Mouse (Mus musculus) liver, embryonic 13.5 days (tissue): ENCODE measurements around the gene Shisa9. TPM values are rescaled to one million over a fixed set of nuclear protein-coding genes. Genes with fewer than 3 reads are reported as not detected.

ENCODE experiments used
- ATAC-seq: fragments of 200-750 bp; cut with Nextera tagmentation; 2 replicates; pipeline ENCODE4 v1.8.0; 2017; ENCODE audit warnings: low read depth, mild to moderate bottlenecking, moderate number of reproducible peaks, moderate library complexity
- DNase-seq: peaks from one replicate; pipeline ENCODE4 v3.0.0; 2022
- H3K27ac ChIP-seq: fragments of 300-500 bp; sonication (generic); 2 replicates; pipeline ENCODE4 v1.5.1; 2015; ENCODE audit warnings: moderate library complexity, mild to moderate bottlenecking, inconsistent platforms
- H3K27me3 ChIP-seq: fragments of 300-500 bp; sonication (generic); 2 replicates; pipeline ENCODE4 v1.6.1; 2015; ENCODE audit warnings: mild to moderate bottlenecking, inconsistent platforms
- H3K36me3 ChIP-seq: fragments of 300-500 bp; sonication (generic); 2 replicates; pipeline ENCODE4 v1.6.1; 2015; ENCODE audit warnings: mild to moderate bottlenecking, inconsistent platforms
- H3K4me1 ChIP-seq: fragments of 300-500 bp; sonication (generic); replicated peaks from 2 replicates; pipeline ENCODE4 v1.6.1; 2015; ENCODE audit warnings: inconsistent platforms
- H3K4me2 ChIP-seq: fragments of 300-500 bp; sonication (generic); 2 replicates; pipeline ENCODE4 v1.6.1; 2015; ENCODE audit warnings: inconsistent platforms, mild to moderate bottlenecking, moderate library complexity
- H3K4me3 ChIP-seq: fragments of 300-500 bp; sonication (generic); replicated peaks from 2 replicates; pipeline ENCODE4 v1.5.1; 2015; ENCODE audit warnings: mild to moderate bottlenecking, inconsistent platforms
- H3K9ac ChIP-seq: fragments of 300-500 bp; sonication (generic); 2 replicates; pipeline ENCODE4 v1.6.1; 2015; ENCODE audit warnings: mild to moderate bottlenecking, inconsistent platforms
- H3K9me3 ChIP-seq: fragments of 300-500 bp; sonication (generic); replicated peaks from 2 replicates; pipeline ENCODE4 v1.6.1; 2016; ENCODE audit warnings: inconsistent platforms
- WGBS: fragments of 180-500 bp; shearing (Covaris S2); methylation state at CpG from one replicate; pipeline ENCODE4 v1.1.7; 2015; ENCODE audit not compliant: insufficient replicate concordance; 5-methylcytosine and 5-hydroxymethylcytosine counted together
- polyA plus RNA-seq: library from polyadenylated mRNA; unstranded; fragments of >200 nt; fragmentation: Nextera tagmentation; extraction: Ambion mirVana; gene quantifications from 2 replicates; pipeline ENCODE4 v1.2.1, GENCODE M21; 2015

Gene Shisa9
- polyA plus RNA-seq, 1 experiment from 2014 or later, result 0.25 TPM

DNA sequence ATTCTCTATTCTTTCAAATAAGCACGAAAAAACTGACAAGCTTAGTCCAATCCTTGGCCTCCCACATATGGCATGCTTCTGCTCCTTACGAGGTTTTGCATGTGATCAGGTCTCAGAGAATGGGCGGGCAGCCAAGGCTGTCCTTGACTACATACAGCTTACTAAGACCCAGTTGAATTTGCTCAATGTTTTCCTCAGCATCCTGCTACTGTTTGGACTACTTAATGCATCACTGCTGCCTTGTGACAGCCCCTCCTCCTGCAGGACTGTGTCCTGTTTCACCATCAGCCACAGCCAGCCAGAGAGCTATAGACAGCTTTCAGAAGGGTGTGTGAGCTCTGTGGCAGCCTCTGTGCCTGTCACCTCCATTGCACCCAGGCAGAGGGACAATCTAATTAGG, 92.4 kb downstream of the Shisa9 start:
- WGBS, result 51% methylated on average over 3 of the region's 3 CpGs
- no peaks in the 10 kb centered on the region for H3K4me1 ChIP-seq
- no peak overlapping the region for H3K4me3 ChIP-seq
- H3K27ac ChIP-seq, result no peak overlapping the region
- H3K27me3 ChIP-seq, result no peaks in the 10 kb centered on the region
- H3K36me3 ChIP-seq, result no peaks in the 10 kb centered on the region
- no peak overlapping the region for H3K9ac ChIP-seq
- H3K9me3 ChIP-seq, result no peaks in the 10 kb centered on the region
- no peak overlapping the region for H3K4me2 ChIP-seq
- DNase-seq, result no peak
- no peak for ATAC-seq

GRCm38 (mm10) chr16:12076700-12077099, 92.8 kb downstream of the Shisa9 start:
- ATAC-seq, result no peak
- Histone ChIP-seq H3K9me3 (no peaks in the 10 kb centered on the region), H3K9ac (no peak overlapping the region), H3K27me3 (no peaks in the 10 kb centered on the region), H3K27ac (no peak overlapping the region), H3K4me1 (no peaks in the 10 kb centered on the region), H3K4me3 (no peak overlapping the region), H3K4me2 (no peak overlapping the region), H3K36me3 (no peaks in the 10 kb centered on the region)
- 43% methylated on average over 2 of the region's 2 CpGs for WGBS
- no peak for DNase-seq

- Histone ChIP-seq H3K9me3 (no peaks in the 10 kb centered on the region), H3K4me1 (peaks cover 7% of the 10 kb centered on the region; the same call in 1 of the 2 replicates), H3K4me3 (no peak overlapping the region), H3K27me3 (no peaks in the 10 kb centered on the region), H3K36me3 (no peaks in the 10 kb centered on the region), H3K9ac (no peak overlapping the region), H3K4me2 (no peak overlapping the region), H3K27ac (no peak overlapping the region)
- DNase-seq, result peak; percentile 6
- no peak for ATAC-seq
- WGBS, result 50% methylated on average over 2 of the region's 2 CpGs
These were observed 99.2 kb downstream of the Shisa9 start for GRCm38 (mm10) chr16:12083082-12083481.

GRCm38 (mm10) chr16:12090604-12091235, 106.8 kb downstream of the Shisa9 start:
- Histone ChIP-seq H3K4me1 (no peaks in the 10 kb centered on the region), H3K27me3 (no peaks in the 10 kb centered on the region), H3K4me3 (no peak overlapping the region), H3K27ac (no peak overlapping the region), H3K9ac (no peak overlapping the region), H3K9me3 (no peaks in the 10 kb centered on the region), H3K36me3 (no peaks in the 10 kb centered on the region), H3K4me2 (no peak overlapping the region)
- ATAC-seq, result no peak
- DNase-seq, result no peak
- 37% methylated on average over 5 of the region's 5 CpGs for WGBS

DNA sequence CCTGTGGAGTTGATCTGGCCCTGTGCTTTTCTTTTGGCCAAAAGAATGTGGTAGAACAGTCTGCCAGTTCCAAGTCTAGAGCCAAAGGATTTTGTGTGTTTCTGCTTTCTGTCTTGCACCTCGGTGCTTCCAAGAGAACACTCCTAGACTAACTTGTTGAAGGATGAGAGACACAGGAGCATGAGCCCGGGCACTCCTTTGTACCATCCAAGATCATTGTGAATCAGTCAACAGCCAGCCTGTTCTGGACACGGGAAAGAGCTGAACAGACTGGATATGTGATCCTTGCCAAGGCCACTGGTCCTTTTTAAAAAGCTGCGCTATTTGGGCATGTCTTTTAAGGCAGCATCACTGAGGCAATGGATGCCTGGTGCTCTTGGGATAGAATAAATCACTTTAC, 109.3 kb downstream of the Shisa9 start:
- no peak for DNase-seq
- H3K36me3 ChIP-seq, result no peaks in the 10 kb centered on the region
- H3K4me2 ChIP-seq, result no peak overlapping the region
- H3K9me3 ChIP-seq, result no peaks in the 10 kb centered on the region
- no peak for ATAC-seq
- no peaks in the 10 kb centered on the region for H3K27me3 ChIP-seq
- no peak overlapping the region for H3K27ac ChIP-seq
- H3K9ac ChIP-seq, result no peak overlapping the region
- WGBS, result 67% methylated on average over 4 of the region's 4 CpGs
- no peak overlapping the region for H3K4me3 ChIP-seq
- no peaks in the 10 kb centered on the region for H3K4me1 ChIP-seq

DNA sequence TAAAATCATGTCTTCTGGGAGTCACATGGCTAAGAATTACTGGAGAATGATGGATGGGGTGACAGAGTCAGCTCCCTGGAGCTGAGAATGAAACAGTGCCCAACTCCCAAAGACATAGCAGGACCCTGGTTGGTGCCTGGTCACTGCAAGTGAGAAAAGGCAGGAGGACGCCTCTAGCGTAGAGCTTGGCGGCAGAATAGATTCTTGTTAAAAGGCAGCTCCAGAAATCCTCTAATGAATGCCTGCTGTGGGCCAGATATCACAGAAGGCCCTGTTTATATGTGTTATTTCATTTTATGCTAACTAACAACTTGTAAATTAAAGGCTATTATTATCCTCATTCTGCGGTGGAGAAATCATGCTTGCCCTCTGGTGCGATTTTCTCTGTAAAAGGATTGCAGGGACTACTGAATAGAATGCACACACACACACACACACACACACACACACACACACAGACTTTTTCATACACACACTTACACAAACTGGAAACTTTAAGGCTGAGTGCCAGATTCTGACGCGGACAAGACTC, 110.9 kb downstream of the Shisa9 start:
- no peak for ATAC-seq
- 79% methylated on average over 7 of the region's 7 CpGs for WGBS

DNA sequence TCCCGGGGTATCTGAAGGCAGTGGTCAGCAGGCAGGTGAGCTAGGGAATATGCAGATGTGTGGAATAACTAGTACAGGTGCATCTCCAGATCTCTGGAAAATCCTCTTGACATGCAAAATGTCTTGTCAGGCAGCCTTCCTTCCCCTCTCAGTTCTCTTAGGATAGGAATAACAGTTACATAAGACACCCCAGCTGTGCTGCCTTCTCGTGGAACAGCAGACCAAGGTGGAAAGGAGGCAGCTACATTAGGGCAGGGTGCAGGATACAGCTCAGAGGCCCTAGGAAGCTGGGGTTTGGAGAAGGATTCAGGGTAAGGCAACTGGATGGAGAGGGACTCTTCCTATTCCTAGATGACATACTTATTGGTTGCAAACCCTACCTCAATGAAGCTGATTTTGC, 111.5 kb downstream of the Shisa9 start:
- 39% methylated on average over 2 of the region's 2 CpGs for WGBS
- Histone ChIP-seq H3K27me3 (no peaks in the 10 kb centered on the region), H3K4me1 (no peaks in the 10 kb centered on the region), H3K4me3 (no peak overlapping the region), H3K36me3 (no peaks in the 10 kb centered on the region), H3K9me3 (no peaks in the 10 kb centered on the region), H3K4me2 (no peak overlapping the region), H3K27ac (no peak overlapping the region), H3K9ac (no peak overlapping the region)
- ATAC-seq (no peak), DNase-seq (no peak)

More for the DNA sequence above, 110.9 kb downstream of the Shisa9 start:
- no peak for DNase-seq
- H3K9ac ChIP-seq, result no peak overlapping the region
- H3K9me3 ChIP-seq, result no peaks in the 10 kb centered on the region
- no peak overlapping the region for H3K4me2 ChIP-seq
- no peaks in the 10 kb centered on the region for H3K36me3 ChIP-seq
- H3K4me3 ChIP-seq, result no peak overlapping the region
- H3K4me1 ChIP-seq, result no peaks in the 10 kb centered on the region
- H3K27me3 ChIP-seq, result no peaks in the 10 kb centered on the region
- H3K27ac ChIP-seq, result no peak overlapping the region

GRCm38 (mm10) chr16:12108436-12108835, 124.5 kb downstream of the Shisa9 start:
- 74% methylated on average over 4 of the region's 4 CpGs for WGBS
- Histone ChIP-seq H3K36me3 (no peaks in the 10 kb centered on the region), H3K27ac (no peak overlapping the region), H3K4me1 (no peaks in the 10 kb centered on the region), H3K4me2 (no peak overlapping the region), H3K4me3 (no peak overlapping the region), H3K9ac (no peak overlapping the region), H3K9me3 (no peaks in the 10 kb centered on the region), H3K27me3 (no peaks in the 10 kb centered on the region)
- ATAC-seq (no peak), DNase-seq (no peak)

GRCm38 (mm10) chr16:12110851-12111437, 127.0 kb downstream of the Shisa9 start:
- Histone ChIP-seq H3K4me1 (no peaks in the 10 kb centered on the region), H3K27me3 (no peaks in the 10 kb centered on the region), H3K36me3 (no peaks in the 10 kb centered on the region), H3K9me3 (no peaks in the 10 kb centered on the region), H3K27ac (no peak overlapping the region), H3K4me2 (no peak overlapping the region), H3K9ac (no peak overlapping the region), H3K4me3 (no peak overlapping the region)
- no peak for DNase-seq
- no peak for ATAC-seq
- whole genome bisulfite sequencing, result 64% methylated on average over 5 of the region's 5 CpGs

DNA sequence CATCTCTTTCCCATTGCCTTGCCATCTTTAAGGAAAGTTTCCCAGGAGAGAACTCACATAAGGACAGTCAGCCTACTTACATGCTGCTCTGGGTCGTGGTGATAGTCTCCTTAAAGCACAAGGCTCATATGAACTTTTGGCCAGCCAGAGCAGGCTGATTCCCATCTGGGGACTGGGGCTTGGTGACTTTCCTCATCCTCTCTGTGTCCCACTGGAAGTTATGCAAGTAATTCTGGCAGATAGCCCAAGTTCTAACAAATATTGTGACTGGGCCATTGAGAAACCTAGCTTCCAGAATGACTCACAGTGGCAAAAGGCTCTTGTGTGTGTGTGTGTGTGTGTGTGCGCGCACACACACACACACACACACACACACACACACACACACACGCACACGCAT, 130.5 kb downstream of the Shisa9 start:
- no peaks in the 10 kb centered on the region for H3K27me3 ChIP-seq
- no peak overlapping the region for H3K4me3 ChIP-seq
- no peak overlapping the region for H3K9ac ChIP-seq
- no peaks in the 10 kb centered on the region for H3K4me1 ChIP-seq
- DNase-seq (no peak), ATAC-seq (no peak)
- no peak overlapping the region for H3K27ac ChIP-seq
- no peak overlapping the region for H3K4me2 ChIP-seq
- H3K36me3 ChIP-seq, result no peaks in the 10 kb centered on the region
- 73% methylated on average over 5 of the region's 5 CpGs for WGBS
- H3K9me3 ChIP-seq, result no peaks in the 10 kb centered on the region

DNA sequence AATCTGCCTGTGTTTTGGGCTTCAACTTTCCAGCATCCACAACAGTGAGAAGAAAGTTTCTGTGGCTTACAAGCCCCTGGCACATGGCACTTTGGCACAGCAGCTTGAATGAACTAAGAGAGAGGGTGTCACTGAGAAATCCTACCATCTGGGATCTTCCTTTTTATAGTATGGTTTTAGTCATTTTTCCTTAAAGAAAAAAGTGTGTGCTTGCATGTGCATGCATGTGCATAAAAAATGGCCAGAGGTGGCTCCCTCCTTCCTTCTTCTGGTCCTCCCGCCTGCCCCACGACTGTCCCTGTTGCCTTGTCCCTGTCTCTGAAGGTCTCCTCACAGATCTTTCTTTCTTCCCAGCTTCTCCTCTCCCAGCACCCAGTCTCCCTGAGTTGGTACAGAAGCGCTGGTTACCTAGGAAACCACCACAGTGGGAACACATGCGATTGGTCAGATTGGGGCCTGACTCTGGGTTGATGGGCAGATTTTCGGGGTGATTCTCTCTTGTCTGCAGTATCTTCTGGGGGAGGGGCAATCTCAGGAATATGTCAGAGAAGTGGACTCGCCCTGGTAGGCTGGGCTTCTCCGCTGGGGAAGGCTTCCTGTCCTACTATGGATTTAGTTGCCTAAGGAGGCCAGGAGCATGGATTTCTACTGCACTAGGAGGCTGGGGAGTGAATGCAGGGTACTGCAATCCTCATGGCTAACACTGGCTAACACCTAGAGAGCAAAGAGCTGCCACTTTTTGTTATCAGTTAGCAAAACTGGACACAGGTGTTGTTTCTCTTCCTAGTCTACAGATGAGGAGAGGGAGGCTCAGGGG, 131.3 kb downstream of the Shisa9 start:
- Histone ChIP-seq H3K9ac (no peak overlapping the region), H3K4me2 (no peak overlapping the region), H3K4me1 (no peaks in the 10 kb centered on the region), H3K27ac (no peak overlapping the region), H3K4me3 (no peak overlapping the region), H3K9me3 (no peaks in the 10 kb centered on the region), H3K27me3 (no peaks in the 10 kb centered on the region), H3K36me3 (no peaks in the 10 kb centered on the region)
- DNase-seq (no peak), ATAC-seq (no peak)
- WGBS, result 46% methylated on average over 7 of the region's 7 CpGs
